Mouse (Mus musculus) thymus, adult 2 months (tissue): Measurements from ENCODE around the gene Ip6k1.

ENCODE experiments used
- CTCF ChIP-seq: fragments of 200-500 bp; IDR thresholded peaks from 2 replicates; pipeline ENCODE4 v1.5.1; 2012; ENCODE audit warnings: mild to moderate bottlenecking, control low read depth, low read length, moderate library complexity, borderline replicate concordance; ENCODE audit not compliant: control insufficient read depth, poor library complexity, insufficient read depth; ENCODE audit errors: extremely low read depth
- POLR2A ChIP-seq: fragments of 200-500 bp; IDR thresholded peaks from 2 replicates; pipeline ENCODE4 v1.6.1; 2012; ENCODE audit warnings: mild to moderate bottlenecking, low read length, control low read depth, moderate library complexity; ENCODE audit not compliant: control insufficient read depth, poor library complexity, insufficient read depth; ENCODE audit errors: extremely low read depth

DNA sequence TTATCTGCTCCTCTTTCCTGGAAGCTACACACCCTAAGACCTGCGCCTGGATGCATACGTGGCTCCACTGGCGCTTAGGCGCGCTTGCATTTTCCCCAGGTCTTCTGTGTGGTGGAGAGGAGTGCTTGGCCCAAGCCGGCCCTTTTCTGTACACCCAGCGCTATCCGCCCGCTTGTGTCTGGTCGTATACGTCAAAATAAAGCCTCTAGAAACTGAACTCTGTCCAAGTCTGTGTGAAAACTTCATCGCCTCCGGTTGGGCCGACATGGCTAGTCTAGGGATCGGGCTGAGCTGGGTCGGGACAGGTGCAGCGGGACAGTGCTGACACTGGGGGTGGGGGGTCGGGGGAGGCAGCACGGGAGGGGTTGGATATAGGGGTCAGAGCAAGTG is 46.3 kb downstream of the Ip6k1 start:
- TF ChIP-seq CTCF: no peak
- TF ChIP-seq POLR2A: no peak
